Mouse (Mus musculus) heart, postnatal 0 days (tissue): ENCODE results near the gene Acot11.

Experiments used
- CTCF ChIP-seq: IDR thresholded peaks from 2 replicates; pipeline ENCODE4 v1.5.1; 2016; ENCODE audit warnings: antibody characterized with exemption, control low read depth, low read depth
- EP300 ChIP-seq: IDR thresholded peaks from 2 replicates; pipeline ENCODE4 v1.6.1; 2016; ENCODE audit warnings: antibody characterized with exemption, low read depth

DNA sequence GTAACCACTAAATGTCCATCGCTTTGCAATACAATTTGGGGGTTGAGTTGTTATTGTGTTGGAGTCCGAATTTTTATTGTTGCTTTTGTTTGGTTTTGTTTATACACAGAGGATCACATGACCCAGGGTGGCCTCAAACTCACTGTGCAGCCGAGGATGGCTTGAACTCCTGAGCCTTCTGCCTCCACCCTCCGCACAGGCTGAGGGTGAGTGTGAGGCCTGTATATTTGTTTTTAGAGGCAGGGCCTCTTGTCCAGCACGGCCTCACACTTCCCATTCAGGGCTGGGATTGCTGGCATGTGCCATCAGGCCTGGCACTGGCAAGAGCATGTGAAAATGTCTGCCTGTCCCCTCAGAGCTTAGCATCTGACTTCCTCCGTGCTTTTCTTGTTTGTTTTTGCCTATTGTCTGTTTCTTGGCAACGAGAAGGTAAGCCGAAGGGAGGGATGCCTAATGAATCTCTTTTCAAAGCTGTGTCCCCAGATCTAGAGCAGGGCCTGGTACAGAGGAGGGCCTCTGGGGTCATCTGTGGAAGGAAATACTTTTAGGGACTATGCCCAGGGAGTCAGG, 99.6 kb downstream of the Acot11 start:
- no peak for TF ChIP-seq CTCF
- TF ChIP-seq EP300, result no peak
